Mouse (Mus musculus) cerebellum, adult 9-10 months (tissue): Measurements from ENCODE around the gene Mecom.

Experiments
- DNase-seq: peaks from one replicate; pipeline ENCODE4 v3.0.0; 2022

The Mecom gene

GRCm38 (mm10) chr3:30192294-30193007 lies 355.4 kb downstream of the Mecom start:
- DNase-seq = no peak

GRCm38 (mm10) chr3:30189325-30189724 lies 358.5 kb downstream of the Mecom start:
- no peak for DNase-seq

GRCm38 (mm10) chr3:30187812-30188469 lies 359.9 kb downstream of the Mecom start:
- no peak for DNase-seq

GRCm38 (mm10) chr3:30181807-30182481 lies 365.9 kb downstream of the Mecom start:
- no peak for DNase-seq

GRCm38 (mm10) chr3:30176615-30177014 lies 371.2 kb downstream of the Mecom start:
- no peak for DNase-seq

GRCm38 (mm10) chr3:30173812-30174211 lies 374.0 kb downstream of the Mecom start:
- DNase-seq = no peak

- no peak for DNase-seq
Measured at GRCm38 (mm10) chr3:30168396-30169186, 379.2 kb downstream of the Mecom start.

GRCm38 (mm10) chr3:30167027-30167426 lies 380.8 kb downstream of the Mecom start:
- DNase-seq = no peak

- DNase-seq = no peak
Measured at GRCm38 (mm10) chr3:30164834-30165233, 383.0 kb downstream of the Mecom start.

- DNase-seq = no peak
Measured at GRCm38 (mm10) chr3:30163390-30163789, 384.4 kb downstream of the Mecom start.

GRCm38 (mm10) chr3:30160961-30161670 lies 386.7 kb downstream of the Mecom start:
- DNase-seq = no peak

GRCm38 (mm10) chr3:30160346-30160745 lies 387.5 kb downstream of the Mecom start:
- no peak for DNase-seq

GRCm38 (mm10) chr3:30157128-30157670 lies 390.6 kb downstream of the Mecom start:
- no peak for DNase-seq

GRCm38 (mm10) chr3:30154390-30154789 lies 393.4 kb downstream of the Mecom start:
- DNase-seq = no peak

GRCm38 (mm10) chr3:30153923-30154331 lies 393.9 kb downstream of the Mecom start:
- no peak for DNase-seq

- DNase-seq = no peak
Measured at GRCm38 (mm10) chr3:30150071-30150470, 397.7 kb downstream of the Mecom start.

GRCm38 (mm10) chr3:30148378-30149079 lies 399.3 kb downstream of the Mecom start:
- no peak for DNase-seq

- no peak for DNase-seq
Measured at GRCm38 (mm10) chr3:30145051-30145450, 402.8 kb downstream of the Mecom start.

GRCm38 (mm10) chr3:30143961-30144411 lies 403.8 kb downstream of the Mecom start:
- DNase-seq = no peak

- no peak for DNase-seq
Measured at GRCm38 (mm10) chr3:30143440-30143839, 404.4 kb downstream of the Mecom start.

- no peak for DNase-seq
Measured at GRCm38 (mm10) chr3:30140349-30140748, 407.5 kb downstream of the Mecom start.
